Mouse (Mus musculus) stomach, postnatal 0 days (tissue): ENCODE data around the gene Gm16181.

ENCODE experiments used
- CTCF ChIP-seq: IDR thresholded peaks from 2 replicates; pipeline ENCODE4 v1.5.1; 2016; ENCODE audit warnings: antibody characterized with exemption, low read depth, mild to moderate bottlenecking, moderate library complexity
- EP300 ChIP-seq: optimal IDR thresholded peaks from 2 replicates; pipeline ENCODE3; 2016; ENCODE audit warnings: antibody characterized with exemption

DNA sequence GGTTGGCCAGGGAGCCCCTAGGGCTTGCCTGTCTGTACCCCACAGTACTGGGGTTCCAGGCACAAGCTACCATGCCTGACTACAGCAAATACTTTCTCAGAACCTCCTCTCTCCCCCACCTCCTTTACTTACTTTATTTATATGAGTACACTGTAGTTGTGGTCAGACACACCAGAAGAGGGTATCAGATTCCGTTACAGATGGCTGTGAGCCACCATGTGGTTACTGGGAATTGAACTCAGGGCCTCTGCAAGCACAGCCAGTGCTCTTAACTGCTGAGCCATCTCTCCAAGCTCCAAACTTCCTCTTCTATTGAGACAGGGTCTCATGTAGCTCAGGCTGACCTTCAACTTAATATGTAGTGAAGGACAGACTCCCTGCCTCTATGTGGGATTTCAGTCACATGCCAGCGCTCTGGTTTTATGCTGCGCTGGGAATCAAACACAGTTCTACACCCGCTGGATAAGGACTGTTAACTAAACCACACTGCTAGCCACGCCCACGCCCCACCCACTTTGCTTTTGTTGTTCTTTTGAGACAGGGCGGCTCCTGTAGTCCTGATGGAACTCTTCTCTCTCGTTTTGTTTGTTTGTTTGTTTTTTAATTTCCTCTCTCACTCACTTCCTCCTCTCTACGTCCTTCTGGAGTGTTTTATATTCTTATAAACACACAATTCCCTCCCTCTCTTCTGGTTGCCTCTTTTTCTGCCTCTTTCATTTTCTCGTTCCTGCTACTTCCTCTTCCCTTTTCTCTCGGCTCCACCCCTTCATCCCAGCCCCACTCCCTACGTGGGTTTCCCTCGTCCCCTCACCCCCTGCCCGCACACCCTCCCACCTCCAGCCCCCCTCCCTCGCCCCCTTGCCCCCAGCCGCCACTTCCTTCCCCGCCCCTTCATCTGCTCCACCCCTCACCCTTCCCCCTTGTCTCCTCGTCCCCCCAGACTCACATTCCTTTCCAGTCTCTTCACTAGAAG lies 34.7 kb upstream of the Gm16181 start:
- no peak for TF ChIP-seq CTCF
- TF ChIP-seq EP300, result no peak
